Mouse (Mus musculus) neutrophil, adult 5-6 weeks (primary cell): Measurements from ENCODE around the gene Sidt1. TPM values are rescaled to one million over a fixed set of nuclear protein-coding genes. Genes with fewer than 3 reads are reported as not detected.
A peak's percentile ranks its signal among the peaks of the same experiment; 100 is the strongest.

Experiments used
- ATAC-seq: fragments of 151-379, 151-347 bp; 2 replicates; pipeline ENCODE4 v1.8.0; 2017; ENCODE audit warnings: mild to moderate bottlenecking, moderate TSS enrichment; ENCODE audit not compliant: insufficient number of reproducible peaks, poor library complexity, low FRiP score, severe bottlenecking; ENCODE audit errors: extremely low read depth
- total RNA-seq: library from RNA; stranded (forward); fragments of 200-1000 nt; gene quantifications from 2 replicates; pipeline ENCODE4 v1.2.3, GENCODE M21; 2017

Sidt1 gene
- total RNA-seq, 1 experiment from 2014 or later: 30.5 TPM

- no peak for ATAC-seq
Measured at GRCm38 (mm10) chr16:44204331-44204730, 128.7 kb downstream of the Sidt1 start.

GRCm38 (mm10) chr16:44200146-44200545 is 132.8 kb downstream of the Sidt1 start:
- no peak for ATAC-seq

GRCm38 (mm10) chr16:44199066-44199703 is 133.8 kb downstream of the Sidt1 start:
- ATAC-seq: peak; percentile 99

- ATAC-seq: no peak
Measured at GRCm38 (mm10) chr16:44190968-44191367, 142.0 kb downstream of the Sidt1 start.

Other genes with a start within 250 kb of the Sidt1 start
- gene Atp6v1a, start 193.5 kb downstream of the Sidt1 start, total RNA-seq: 45.8 and 49.7 TPM in 2 replicates
- 26.7 and 29.3 TPM in 2 replicates for gene Naa50, start 193.4 kb downstream of the Sidt1 start, total RNA-seq
- gene Usf3, start 159.9 kb downstream of the Sidt1 start, total RNA-seq: 33.9 and 38.1 TPM in 2 replicates
- gene Spice1, start 13.9 kb upstream of the Sidt1 start, total RNA-seq: 26.8 and 30.1 TPM in 2 replicates
- gene Cfap44, start 61.6 kb upstream of the Sidt1 start, total RNA-seq: not detected in 2 replicates
- not detected in 2 replicates for gene Boc, start 225.7 kb upstream of the Sidt1 start, total RNA-seq